Mouse (Mus musculus): ENCODE data around the gene Wipi1. TPM values are rescaled to one million over a fixed set of nuclear protein-coding genes. Genes with fewer than 3 reads are reported as not detected.

The Wipi1 gene
- polyA plus RNA-seq, 1 experiment, result 29.9 TPM

DNA sequence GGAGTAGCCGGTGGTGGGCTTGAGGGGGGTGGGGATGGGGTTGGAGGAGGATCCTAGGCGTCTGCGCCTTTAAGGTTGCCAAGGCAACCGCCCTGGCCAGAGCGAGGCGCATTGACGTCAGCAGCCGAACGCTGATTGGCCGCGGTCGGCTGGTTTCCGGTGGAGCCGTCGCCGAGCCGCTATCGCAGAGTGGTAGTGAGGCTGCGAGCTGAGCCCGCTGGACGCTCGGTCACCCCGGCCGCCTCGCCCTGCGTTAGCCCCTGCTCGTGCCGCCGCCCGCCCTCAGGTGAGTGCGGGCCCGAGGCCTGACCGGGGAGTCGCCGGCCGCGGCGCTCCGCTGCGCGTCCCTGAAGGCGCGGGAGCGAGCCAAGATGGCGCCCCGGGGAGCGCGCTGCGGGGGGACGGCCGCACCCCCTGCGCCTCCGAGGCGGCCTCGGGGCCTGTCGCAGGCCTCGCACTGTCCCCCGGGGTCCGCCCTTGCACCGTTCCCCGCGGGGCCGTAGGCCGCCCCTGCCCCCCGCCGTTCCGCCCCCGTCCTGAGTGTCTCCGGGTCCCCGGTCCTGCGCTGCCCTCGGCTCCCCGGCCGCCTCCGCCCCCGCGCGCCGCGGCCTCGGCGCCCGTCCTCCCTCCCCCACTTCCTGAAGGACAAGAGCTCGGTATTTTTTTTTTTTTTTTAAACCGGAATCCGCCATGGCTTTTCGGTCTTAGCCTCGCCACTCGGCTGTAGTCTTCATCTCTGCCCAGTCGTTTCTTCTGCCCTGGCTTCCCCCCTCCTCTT is 39.2 kb upstream of the Wipi1 start:
- no peaks in the 10 kb centered on the region for H3K27me3 ChIP-seq (ENCODE audit: control insufficient read depth, insufficient read depth, low read length)
- no peak for TF ChIP-seq CTCF (IDR thresholded peaks at IDR 0.05; ENCODE audit: control insufficient read depth, insufficient read depth, insufficient replicate concordance, low read depth, low read length)
- peak; percentile 98 for TF ChIP-seq POLR2A (IDR thresholded peaks at IDR 0.05; ENCODE audit: control insufficient read depth, low read depth, low read length)

DNA sequence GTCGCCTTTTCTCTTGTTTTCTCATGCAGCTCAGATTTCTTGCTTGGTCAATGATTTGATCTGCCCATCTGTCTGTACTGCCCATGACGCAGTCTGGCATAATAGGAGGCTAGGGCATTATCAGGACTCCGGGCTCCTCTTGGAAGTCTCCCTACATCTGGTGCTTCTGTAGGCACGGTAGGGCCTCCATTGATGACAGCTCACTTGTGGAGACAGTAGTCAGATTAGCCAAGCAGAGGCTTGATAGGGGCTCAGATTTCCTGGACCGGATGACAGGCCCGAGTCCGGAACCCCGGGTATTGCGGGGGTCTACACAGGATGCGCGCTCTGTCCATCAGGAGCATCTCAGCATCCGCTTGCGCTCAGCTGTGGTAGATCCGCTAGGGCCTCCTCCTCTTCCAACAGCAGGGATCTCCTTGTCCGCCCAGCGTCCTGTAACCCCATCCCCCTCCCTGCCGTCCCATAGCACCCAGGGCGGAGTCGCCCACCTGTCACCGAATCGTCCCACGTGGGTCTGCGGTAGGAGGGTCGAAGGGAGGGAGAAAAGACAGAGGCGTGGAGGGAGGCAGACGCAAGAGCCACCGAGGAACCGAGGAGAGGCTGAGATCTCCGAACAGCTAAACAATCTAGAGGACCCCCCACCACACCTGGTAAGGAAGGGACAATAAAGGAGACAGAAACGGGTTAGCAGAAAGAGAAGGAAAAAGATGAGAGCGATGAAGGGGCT is 38.4 kb upstream of the Wipi1 start:
- TF ChIP-seq POLR2A (IDR thresholded peaks at IDR 0.05; ENCODE audit: control insufficient read depth, low read depth, low read length), result peak; percentile 40; the same call in 1 of the 2 replicates
- no peak for TF ChIP-seq CTCF (IDR thresholded peaks at IDR 0.05; ENCODE audit: control insufficient read depth, insufficient read depth, insufficient replicate concordance, low read depth, low read length)
- Histone ChIP-seq H3K27me3 (ENCODE audit: control insufficient read depth, insufficient read depth, low read length) (no peaks in the 10 kb centered on the region), H3K36me3 (ENCODE audit: control insufficient read depth, insufficient read depth, low read length) (no peaks in the 10 kb centered on the region; the same call in 1 of the 2 replicates), H3K4me1 (ENCODE audit: control insufficient read depth, insufficient read depth, low read length) (peaks cover 13% of the 10 kb centered on the region), H3K27ac (ENCODE audit: control insufficient read depth, insufficient read depth, low read depth, low read length) (peak overlapping the region; percentile 81), H3K4me3 (ENCODE audit: control insufficient read depth, low read depth, low read length) (peak overlapping the region; percentile 86)

More for the DNA sequence above, 39.2 kb upstream of the Wipi1 start:
- H3K27ac ChIP-seq (ENCODE audit: control insufficient read depth, insufficient read depth, low read depth, low read length), result peak overlapping the region; percentile 86
- H3K4me1 ChIP-seq (ENCODE audit: control insufficient read depth, insufficient read depth, low read length), result peaks cover 13% of the 10 kb centered on the region
- H3K4me3 ChIP-seq (ENCODE audit: control insufficient read depth, low read depth, low read length), result peak overlapping the region; percentile 86
- no peaks in the 10 kb centered on the region; the same call in 1 of the 2 replicates for H3K36me3 ChIP-seq (ENCODE audit: control insufficient read depth, insufficient read depth, low read length)

DNA sequence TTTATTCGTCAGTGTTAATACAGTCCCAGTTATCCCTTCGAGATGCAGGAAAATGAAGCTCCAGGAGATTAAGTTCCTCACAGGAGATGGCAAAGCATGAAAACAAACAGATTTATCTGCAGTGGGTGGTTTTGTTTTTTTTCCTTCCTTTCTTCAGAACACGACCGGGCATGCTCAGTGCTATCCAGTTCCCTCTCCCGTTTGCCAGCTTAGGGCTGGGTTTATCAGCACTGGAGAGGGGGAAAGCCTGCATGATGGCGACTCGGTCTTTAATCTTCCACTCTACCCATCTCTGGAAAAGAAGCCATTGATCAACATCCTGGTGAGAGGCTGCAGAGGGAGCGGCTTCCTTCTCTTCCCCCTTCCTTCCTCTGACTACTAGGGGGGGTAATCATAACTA is 37.4 kb upstream of the Wipi1 start, which contains the start of gene Prkar1a:
Prkar1a (plus strand) TSS at position 200 of the 400 bp plus-strand sequence.
- TF ChIP-seq CTCF (IDR thresholded peaks at IDR 0.05; ENCODE audit: control insufficient read depth, insufficient read depth, insufficient replicate concordance, low read depth, low read length) (no peak), POLR2A (IDR thresholded peaks at IDR 0.05; ENCODE audit: control insufficient read depth, low read depth, low read length) (no peak)
- no peaks in the 10 kb centered on the region for H3K27me3 ChIP-seq (ENCODE audit: control insufficient read depth, insufficient read depth, low read length)

DNA sequence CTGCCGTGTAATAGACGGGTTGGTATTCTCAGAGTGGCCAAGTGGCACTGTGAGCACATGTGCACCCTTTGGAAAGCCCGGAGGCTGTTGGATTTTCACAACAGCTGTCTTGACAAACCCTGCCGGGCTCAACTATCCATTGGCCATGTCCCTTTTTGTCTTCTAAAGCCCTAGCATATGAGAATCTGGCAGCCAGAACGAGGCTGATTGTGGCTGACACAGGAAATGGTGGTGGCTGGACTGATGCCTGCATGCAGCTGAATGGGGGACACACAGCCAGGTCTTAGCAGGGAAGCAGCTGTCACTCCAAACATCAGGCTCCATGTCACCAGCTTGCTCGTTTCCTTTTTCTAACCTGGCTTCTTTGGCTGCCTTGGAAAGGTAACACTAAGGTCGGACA is 36.7 kb upstream of the Wipi1 start:
- H3K27ac ChIP-seq (ENCODE audit: control insufficient read depth, insufficient read depth, low read depth, low read length), result no peak overlapping the region
- no peaks in the 10 kb centered on the region; the same call in 1 of the 2 replicates for H3K36me3 ChIP-seq (ENCODE audit: control insufficient read depth, insufficient read depth, low read length)
- peaks cover 11% of the 10 kb centered on the region for H3K4me1 ChIP-seq (ENCODE audit: control insufficient read depth, insufficient read depth, low read length)
- no peak for TF ChIP-seq CTCF (IDR thresholded peaks at IDR 0.05; ENCODE audit: control insufficient read depth, insufficient read depth, insufficient replicate concordance, low read depth, low read length)
- no peak for TF ChIP-seq POLR2A (IDR thresholded peaks at IDR 0.05; ENCODE audit: control insufficient read depth, low read depth, low read length)
- no peaks in the 10 kb centered on the region for H3K27me3 ChIP-seq (ENCODE audit: control insufficient read depth, insufficient read depth, low read length)
- H3K4me3 ChIP-seq (ENCODE audit: control insufficient read depth, low read depth, low read length), result no peak overlapping the region

More for the DNA sequence above, 37.4 kb upstream of the Wipi1 start, which contains the start of gene Prkar1a:
- no peaks in the 10 kb centered on the region; the same call in 1 of the 2 replicates for H3K36me3 ChIP-seq (ENCODE audit: control insufficient read depth, insufficient read depth, low read length)
- H3K4me1 ChIP-seq (ENCODE audit: control insufficient read depth, insufficient read depth, low read length), result peaks cover 13% of the 10 kb centered on the region
- peak within 1 kb of the TSS; percentile 81 for H3K27ac ChIP-seq (ENCODE audit: control insufficient read depth, insufficient read depth, low read depth, low read length)
- H3K4me3 ChIP-seq (ENCODE audit: control insufficient read depth, low read depth, low read length), result peak within 1 kb of the TSS; percentile 86

DNA sequence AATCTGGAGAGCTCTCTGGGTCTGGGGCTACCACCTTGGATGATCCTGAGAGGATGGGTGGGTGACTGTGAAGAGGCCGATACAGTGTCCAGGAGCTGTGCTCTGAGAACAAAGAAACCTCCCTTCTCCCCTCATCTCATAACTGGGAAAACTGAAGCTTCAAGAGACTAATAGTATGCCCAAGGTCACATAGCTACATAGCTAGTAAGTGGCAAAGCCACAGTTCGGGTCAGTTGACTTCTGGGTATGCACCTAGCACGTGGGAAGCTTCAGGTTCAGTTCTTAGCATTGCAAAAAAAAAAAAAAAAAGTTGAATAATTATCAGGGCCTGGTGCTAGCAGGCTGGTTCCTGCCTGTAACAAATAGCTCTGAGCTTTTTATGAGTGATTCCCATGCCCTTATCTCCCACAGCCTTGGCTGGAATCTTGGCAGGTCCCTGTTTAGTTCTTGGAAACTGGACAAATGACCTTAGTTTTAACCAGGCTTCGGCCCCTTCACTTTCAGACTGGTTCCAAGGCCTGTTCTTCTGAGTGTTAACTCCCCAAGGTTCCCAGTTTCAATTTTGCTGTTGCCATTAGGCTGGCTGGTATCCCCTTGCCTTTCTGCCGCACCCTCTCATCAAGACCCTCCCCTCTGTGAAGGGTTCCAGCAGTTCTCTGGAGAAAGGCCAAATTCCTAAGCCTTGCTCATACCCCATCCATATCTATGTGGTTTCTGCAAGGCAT is 29.9 kb upstream of the Wipi1 start:
- Histone ChIP-seq H3K27ac (ENCODE audit: control insufficient read depth, insufficient read depth, low read depth, low read length) (peak overlapping the region; percentile 32), H3K36me3 (ENCODE audit: control insufficient read depth, insufficient read depth, low read length) (no peaks in the 10 kb centered on the region)
- TF ChIP-seq POLR2A (IDR thresholded peaks at IDR 0.05; ENCODE audit: control insufficient read depth, low read depth, low read length), result no peak
- TF ChIP-seq CTCF (IDR thresholded peaks at IDR 0.05; ENCODE audit: control insufficient read depth, insufficient read depth, insufficient replicate concordance, low read depth, low read length), result no peak

DNA sequence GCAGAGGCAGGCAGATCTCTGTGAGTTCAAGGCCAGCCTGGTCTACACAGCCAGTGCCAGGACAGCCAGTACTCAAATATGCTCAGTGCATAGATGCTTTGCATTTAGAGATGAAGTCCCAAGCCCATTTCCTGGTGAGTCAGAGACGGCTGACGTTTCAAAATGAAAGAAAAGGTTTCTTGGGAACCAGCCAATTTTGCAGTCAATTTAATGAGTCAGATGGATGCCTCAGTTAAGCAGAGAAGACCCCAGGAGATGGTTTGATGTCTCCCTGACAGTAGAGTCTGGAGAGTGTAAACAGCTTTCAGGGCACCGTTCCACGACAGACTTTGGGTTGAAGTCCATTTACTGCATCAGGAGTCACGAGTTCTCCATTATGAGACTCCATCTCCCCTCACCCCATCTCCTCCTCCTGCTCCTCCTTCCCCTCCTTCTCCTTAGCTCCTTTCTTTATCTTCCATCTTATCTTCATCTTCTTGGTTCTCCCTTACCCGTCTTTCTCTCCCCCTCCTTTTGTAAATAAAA is 24.2 kb upstream of the Wipi1 start:
- Histone ChIP-seq H3K27ac (ENCODE audit: control insufficient read depth, insufficient read depth, low read depth, low read length) (no peak overlapping the region), H3K27me3 (ENCODE audit: control insufficient read depth, insufficient read depth, low read length) (no peaks in the 10 kb centered on the region), H3K4me1 (ENCODE audit: control insufficient read depth, insufficient read depth, low read length) (peaks cover 2% of the 10 kb centered on the region), H3K4me3 (ENCODE audit: control insufficient read depth, low read depth, low read length) (no peak overlapping the region), H3K36me3 (ENCODE audit: control insufficient read depth, insufficient read depth, low read length) (no peaks in the 10 kb centered on the region)
- TF ChIP-seq POLR2A (IDR thresholded peaks at IDR 0.05; ENCODE audit: control insufficient read depth, low read depth, low read length) (no peak), CTCF (IDR thresholded peaks at IDR 0.05; ENCODE audit: control insufficient read depth, insufficient read depth, insufficient replicate concordance, low read depth, low read length) (no peak)

More for the DNA sequence above, 29.9 kb upstream of the Wipi1 start:
- H3K27me3 ChIP-seq (ENCODE audit: control insufficient read depth, insufficient read depth, low read length), result no peaks in the 10 kb centered on the region
- no peak overlapping the region for H3K4me3 ChIP-seq (ENCODE audit: control insufficient read depth, low read depth, low read length)
- no peaks in the 10 kb centered on the region for H3K4me1 ChIP-seq (ENCODE audit: control insufficient read depth, insufficient read depth, low read length)

Measured in testis, adult 2 months (tissue).